In genomic region chr11:103832331-103832730, GRCm38 (mm10) we compare ENCODE assay signal across 19 mouse cellular contexts. TPM values are rescaled to one million over a fixed set of nuclear protein-coding genes. Genes with fewer than 3 reads are reported as not detected.
DNase-seq lines count a peak whose midpoint lies in the region; ATAC-seq lines count a peak whose summit lies in the region.
"Had no signal": no experiment of that assay in that cellular context is flagged by ENCODE, and none has a peak within 500 bp of the region (broad histone marks: within the 10 kb centered on the region; RNA-seq: fewer than 3 reads in every experiment).

No protein-coding gene starts in this region.

- no peaks in the 10 kb centered on the region for H3K9me3 ChIP-seq in heart, embryonic 12.5 days (replicated peaks)
- H3K9me3 ChIP-seq in midbrain, embryonic 10.5 days (replicated peaks) = no peaks in the 10 kb centered on the region
- H3K9me3 ChIP-seq in midbrain, embryonic 16.5 days (replicated peaks; ENCODE audit: control insufficient read depth, low read length, poor library complexity, severe bottlenecking) = no peaks in the 10 kb centered on the region
- H3K9me3 ChIP-seq: embryonic facial prominence, embryonic 13.5 days; embryonic facial prominence, embryonic 15.5 days had no signal

- no peaks in the 10 kb centered on the region for H3K27me3 ChIP-seq in heart, embryonic 12.5 days (replicated peaks)
- peaks cover 8% of the 10 kb centered on the region; the same call in 1 of the 2 replicates for H3K27me3 ChIP-seq in midbrain, embryonic 10.5 days (ENCODE audit: low read depth, poor library complexity, severe bottlenecking)
- H3K27me3 ChIP-seq in midbrain, embryonic 16.5 days (ENCODE audit: control insufficient read depth, insufficient read depth, low read depth, low read length) = no peaks in the 10 kb centered on the region
- H3K27me3 ChIP-seq: embryonic facial prominence, embryonic 13.5 days; embryonic facial prominence, embryonic 15.5 days had no signal

- ATAC-seq in heart, embryonic 12.5 days (ENCODE audit: insufficient number of reproducible peaks, low FRiP score) = no peak
- no peak for ATAC-seq in midbrain, embryonic 16.5 days
- ATAC-seq: forebrain, embryonic 14.5 days; forebrain, embryonic 16.5 days had no signal

- no peak overlapping the region for H3K4me3 ChIP-seq in heart, embryonic 12.5 days
- no peak overlapping the region for H3K4me3 ChIP-seq in midbrain, embryonic 10.5 days
- no peak overlapping the region for H3K4me3 ChIP-seq in midbrain, embryonic 16.5 days (ENCODE audit: low read depth, low read length)
- H3K4me3 ChIP-seq: embryonic facial prominence, embryonic 13.5 days; embryonic facial prominence, embryonic 15.5 days; erythroblast, embryonic 14.5 days had no signal

- H3K4me2 ChIP-seq in heart, embryonic 12.5 days = no peak overlapping the region
- no peak overlapping the region for H3K4me2 ChIP-seq in midbrain, embryonic 16.5 days (ENCODE audit: low read length)
- H3K4me2 ChIP-seq: embryonic facial prominence, embryonic 13.5 days; embryonic facial prominence, embryonic 15.5 days had no signal

- 81% methylated on average over 4 of the region's 4 CpGs for WGBS in heart, embryonic 12.5 days
- WGBS in midbrain, embryonic 10.5 days = 76% methylated on average over 4 of the region's 4 CpGs
- 86% methylated on average over 4 of the region's 4 CpGs for WGBS in midbrain, embryonic 16.5 days

- no peak overlapping the region for H3K9ac ChIP-seq in heart, embryonic 12.5 days
- no peak overlapping the region for H3K9ac ChIP-seq in midbrain, embryonic 16.5 days (ENCODE audit: low read depth, low read length)
- H3K9ac ChIP-seq: embryonic facial prominence, embryonic 13.5 days; embryonic facial prominence, embryonic 15.5 days had no signal

- 0 out of 2 replicates have a peak, but pooled peaks cover 3% of the 10 kb centered on the region for H3K4me1 ChIP-seq in heart, embryonic 12.5 days (replicated peaks)
- H3K4me1 ChIP-seq in midbrain, embryonic 10.5 days = peaks cover 43% of the 10 kb centered on the region
- H3K4me1 ChIP-seq in midbrain, embryonic 16.5 days (ENCODE audit: control insufficient read depth, insufficient read depth, low read length) = no peaks in the 10 kb centered on the region
- H3K4me1 ChIP-seq: embryonic facial prominence, embryonic 15.5 days had no signal

- H3K36me3 ChIP-seq in heart, embryonic 12.5 days = peaks cover 12% of the 10 kb centered on the region
- peaks cover 10% of the 10 kb centered on the region for H3K36me3 ChIP-seq in midbrain, embryonic 10.5 days
- peaks cover 6% of the 10 kb centered on the region; the same call in 1 of the 2 replicates for H3K36me3 ChIP-seq in midbrain, embryonic 16.5 days (ENCODE audit: control insufficient read depth, insufficient read depth, low read length)
- H3K36me3 ChIP-seq: embryonic facial prominence, embryonic 15.5 days had no signal

- peak; percentile 65 for DNase-seq in heart, adult 11 months
- DNase-seq in midbrain, embryonic 10.5 days (ENCODE audit: low spot score) = no peak
- DNase-seq: adrenal gland, adult 2 months; adrenal gland, postnatal 10 days; adrenal gland, postnatal 25 days; cerebellum, adult 11 months; cerebellum, adult 18-20 months; cerebellum, adult 8-10 months; cerebellum, adult 9-11 months; cerebellum, postnatal 14 days; cerebellum, postnatal 36 days; embryo, embryonic 11 days had no signal

- no peak overlapping the region for H3K27ac ChIP-seq in heart, embryonic 12.5 days (ENCODE audit: poor library complexity, severe bottlenecking)
- H3K27ac ChIP-seq in midbrain, embryonic 10.5 days (replicated peaks) = peak overlapping the region; percentile 72
- H3K27ac ChIP-seq in midbrain, embryonic 16.5 days (ENCODE audit: low read length) = no peak overlapping the region
- H3K27ac ChIP-seq: embryonic facial prominence, embryonic 13.5 days; embryonic facial prominence, embryonic 15.5 days had no signal

RNA-seq across cellular contexts. Expression of gene Wnt3, which starts 58.4 kb away (rescaled TPM):
- polyA plus RNA-seq in heart, embryonic 12.5 days (2016; fragmentation: Nextera tagmentation; extraction: Ambion mirVana) = 0.12 and 0.23 TPM in 2 replicates
- polyA plus RNA-seq in midbrain, embryonic 10.5 days (2016; fragmentation: Nextera tagmentation; extraction: Ambion mirVana) = 9.8 and 10.8 TPM in 2 replicates
- 18.8 and 21.2 TPM in 2 replicates for polyA plus RNA-seq in midbrain, embryonic 16.5 days (2015; fragmentation: Nextera tagmentation; extraction: Ambion mirVana)
- polyA plus RNA-seq: adrenal gland, adult 2 months; erythroblast, embryonic 14.5 days had no signal
